Mouse (Mus musculus): Measurements from ENCODE around the gene Kazald1.

Gene Kazald1

DNA sequence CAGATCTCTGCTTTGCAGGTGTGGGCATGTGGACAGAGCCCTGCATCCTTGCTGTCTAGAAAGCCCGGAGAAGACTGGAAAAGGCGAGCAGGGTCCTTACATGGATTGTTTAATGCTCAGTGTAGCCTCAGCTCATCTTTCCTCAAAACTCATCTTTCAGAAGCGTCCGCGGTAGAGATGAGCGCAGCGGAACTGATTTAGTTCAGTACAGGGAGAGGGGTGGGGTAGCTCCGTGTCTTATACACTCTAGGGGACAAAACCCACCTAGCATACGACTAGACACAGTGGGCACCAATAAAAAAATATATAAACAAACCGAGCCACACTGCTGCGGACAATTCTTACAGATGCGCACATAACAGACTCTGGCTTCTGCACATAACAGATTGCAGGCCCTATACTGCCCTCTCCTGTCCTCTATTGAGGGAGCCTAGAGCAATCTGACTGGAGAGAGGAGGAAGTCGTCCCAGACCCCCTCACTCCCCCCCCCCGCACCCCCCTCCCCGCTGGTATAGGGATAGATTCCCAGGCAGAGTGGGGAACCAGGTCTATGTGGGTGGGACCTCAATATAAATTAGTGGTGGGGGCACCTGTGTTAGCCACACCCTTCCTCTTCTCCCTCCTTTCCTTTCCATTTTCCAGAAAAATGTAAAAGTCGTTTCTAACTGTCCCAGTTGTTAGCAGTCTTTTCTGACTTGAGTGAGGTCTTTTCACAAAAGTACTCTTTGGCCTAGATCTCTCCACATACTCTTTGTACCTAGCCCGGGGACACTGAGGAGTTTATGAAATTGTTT is 4.1 kb downstream of the Kazald1 start:
- peak; percentile 29 for DNase-seq

DNA sequence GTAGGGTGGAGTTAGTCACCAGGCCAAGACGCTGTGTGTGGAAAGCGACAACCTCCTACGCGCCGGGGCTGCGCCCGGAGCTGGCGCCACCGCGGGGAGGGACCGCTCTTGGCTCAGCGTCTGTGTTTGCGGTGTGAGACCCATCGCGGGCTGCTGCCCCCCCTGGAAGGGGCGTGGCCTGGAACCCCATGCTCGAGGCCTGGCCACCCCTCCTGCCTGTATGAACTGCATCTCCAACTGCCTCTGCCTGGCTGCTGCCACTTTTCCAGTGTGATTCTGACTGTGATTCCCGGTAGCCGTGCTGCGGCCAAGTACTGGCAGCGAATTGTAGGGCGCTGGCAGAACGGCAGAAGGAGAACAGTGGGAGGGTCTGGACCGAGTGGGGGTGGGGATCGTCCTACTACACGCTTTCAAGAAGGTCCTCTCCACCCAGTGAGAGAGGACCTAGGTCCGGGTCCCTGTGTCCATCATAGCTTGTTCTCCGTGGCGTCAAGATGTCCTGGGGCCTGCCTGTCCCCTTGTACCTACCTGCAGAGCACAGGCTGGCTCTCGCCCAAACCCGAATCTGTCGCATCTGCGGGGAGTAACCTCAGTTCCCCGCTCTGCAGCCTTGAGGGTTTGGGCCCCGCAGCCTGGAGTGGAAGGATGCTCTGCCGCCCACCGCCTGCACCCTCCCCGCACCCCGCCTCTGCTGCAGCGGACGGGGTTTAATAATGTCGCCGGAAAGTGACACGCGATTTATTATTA is 4.9 kb downstream of the Kazald1 start:
- DNase-seq, result peak; percentile 68

- no peak for DNase-seq
These were observed 5.7 kb downstream of the Kazald1 start for GRCm38 (mm10) chr19:45080711-45081110.

DNA sequence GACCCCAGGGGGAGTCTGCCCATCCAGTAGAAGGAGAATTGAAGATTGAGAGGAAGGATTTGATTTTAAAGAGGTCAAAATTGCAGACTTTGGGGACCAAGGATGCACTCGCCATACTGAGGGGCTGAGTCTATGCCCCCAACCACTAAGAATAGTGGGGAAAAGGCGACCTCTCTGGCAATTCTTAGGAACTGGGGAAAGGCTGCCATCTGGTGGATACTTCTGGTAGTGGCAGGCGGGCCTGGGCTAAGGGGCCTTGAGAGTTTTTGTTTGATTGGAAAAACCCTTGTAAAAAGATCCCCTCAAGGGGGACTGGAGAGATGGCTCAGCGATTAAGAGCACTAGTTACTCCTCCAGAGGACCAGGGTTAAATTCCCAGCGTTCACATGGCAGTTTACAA is 6.2 kb downstream of the Kazald1 start:
- DNase-seq, result peak; percentile 77

DNA sequence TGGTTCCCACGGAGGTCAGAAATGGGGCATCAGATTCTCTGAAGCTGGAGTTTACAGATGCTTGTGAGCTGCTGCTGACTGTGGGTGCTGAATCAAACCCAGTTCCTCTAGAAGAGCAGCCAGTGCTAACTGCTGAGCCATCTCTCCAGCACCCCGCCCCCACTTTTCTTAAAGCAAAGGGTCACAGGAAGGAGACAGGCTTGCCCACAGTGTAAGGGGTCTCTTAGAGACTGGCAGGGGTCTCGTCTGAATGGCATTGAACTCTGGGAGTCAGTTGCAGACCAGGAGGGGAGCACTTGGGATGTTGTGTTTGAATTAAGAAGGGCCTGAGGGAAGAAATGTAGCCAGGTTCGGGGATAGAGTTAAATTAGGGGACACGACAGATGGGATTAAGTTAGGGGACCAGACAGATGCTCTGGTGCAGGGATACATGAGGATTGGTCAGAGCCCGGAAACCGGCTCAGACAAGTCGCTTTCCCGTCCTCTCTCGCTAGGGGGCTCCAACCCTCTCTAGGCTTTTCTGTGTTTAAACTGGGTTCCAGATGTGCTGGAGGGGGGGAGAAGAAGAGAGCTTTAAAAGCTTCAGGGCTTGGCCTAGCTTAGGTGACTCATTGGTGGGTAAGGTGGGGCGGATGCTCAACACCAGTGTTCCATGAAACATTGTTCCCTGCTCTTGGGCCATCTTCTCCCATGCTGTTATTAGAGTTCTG is 7.0 kb downstream of the Kazald1 start:
- peak; percentile 72 for DNase-seq

DNA sequence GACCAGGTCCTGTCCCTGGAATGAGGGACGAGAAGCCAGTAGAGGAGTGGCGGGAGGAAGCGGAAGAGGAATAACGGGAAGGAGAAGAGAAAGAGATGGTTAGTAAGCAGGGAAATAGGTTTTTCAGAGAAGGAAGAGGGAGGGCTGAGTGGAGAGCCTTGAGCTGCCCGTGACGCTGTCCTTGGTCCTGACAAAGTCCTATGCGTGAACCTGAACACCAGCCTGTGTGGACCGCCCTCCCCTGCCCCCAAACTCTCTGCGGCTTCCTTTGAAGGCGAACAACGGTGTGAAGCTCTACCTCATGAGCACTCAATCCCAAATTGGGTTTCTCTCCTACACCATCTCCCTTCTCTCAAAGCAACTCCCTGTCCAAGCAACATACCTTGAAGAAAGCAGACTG is 22.8 kb downstream of the Kazald1 start:
- DNase-seq, result peak; percentile 67

DNA sequence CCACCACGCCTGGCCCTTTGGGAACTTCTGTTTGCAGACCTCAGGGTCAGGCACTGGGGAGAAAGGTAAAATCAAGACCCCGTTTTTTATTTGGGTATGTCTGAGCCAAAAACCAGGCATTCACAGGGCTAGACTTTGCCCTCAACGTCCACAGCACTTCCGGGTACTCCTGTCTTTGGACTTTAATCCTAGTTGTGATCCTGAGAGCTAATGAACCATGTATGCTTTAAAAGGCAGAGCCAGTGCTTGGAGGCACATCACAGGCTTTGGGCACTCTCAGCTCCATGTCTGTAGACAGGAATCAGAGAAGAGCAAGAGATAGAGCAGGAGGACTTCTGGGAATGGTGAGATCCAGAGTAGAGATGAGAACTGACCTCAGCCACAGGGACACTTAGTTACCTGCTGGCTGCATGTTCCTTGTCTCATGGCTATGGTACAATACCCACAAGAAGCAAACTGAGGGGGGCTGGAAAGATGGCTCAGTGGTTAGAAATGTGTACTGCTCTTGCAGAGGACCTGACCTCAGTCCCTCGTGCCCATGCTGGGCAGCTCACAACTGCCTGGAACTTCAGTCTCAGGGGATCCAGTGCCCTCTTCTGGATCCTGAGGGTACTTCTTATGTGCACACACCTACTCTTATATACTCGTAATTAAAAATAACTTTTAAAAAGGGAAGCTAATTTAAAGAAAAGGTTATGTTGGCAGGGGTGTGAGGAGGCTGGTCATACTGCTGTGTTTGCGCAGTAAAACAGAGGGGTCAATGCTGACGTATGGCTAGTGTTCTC is 25.6 kb downstream of the Kazald1 start:
- no peak for DNase-seq

- DNase-seq, result no peak
These were observed 30.6 kb downstream of the Kazald1 start for GRCm38 (mm10) chr19:45105591-45105990.

- no peak for DNase-seq
These were observed 31.6 kb downstream of the Kazald1 start for GRCm38 (mm10) chr19:45106689-45107088.

DNA sequence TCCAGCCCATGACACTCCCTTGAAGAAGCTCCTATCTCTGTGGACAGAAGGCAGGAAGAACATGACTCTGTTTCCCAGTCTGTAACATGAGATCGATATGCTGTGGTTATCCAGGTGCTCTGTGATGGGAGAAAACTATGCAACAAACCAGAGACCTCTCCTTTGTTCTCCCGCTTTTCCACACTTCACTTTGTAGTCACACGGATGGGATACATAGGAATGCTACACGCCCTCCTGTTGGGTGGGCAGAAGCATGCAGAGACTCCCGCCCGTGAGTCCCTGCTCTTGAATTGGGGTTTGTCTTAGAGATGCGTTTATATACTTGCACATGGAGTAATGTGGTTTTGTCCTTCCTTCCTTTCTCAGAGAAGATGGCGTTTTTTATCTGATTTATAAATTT is 35.6 kb downstream of the Kazald1 start:
- DNase-seq, result no peak

- DNase-seq, result peak; percentile 14
These were observed 37.4 kb downstream of the Kazald1 start for GRCm38 (mm10) chr19:45112444-45112843.

- DNase-seq, result no peak
These were observed 38.9 kb downstream of the Kazald1 start for GRCm38 (mm10) chr19:45113791-45114460.

DNA sequence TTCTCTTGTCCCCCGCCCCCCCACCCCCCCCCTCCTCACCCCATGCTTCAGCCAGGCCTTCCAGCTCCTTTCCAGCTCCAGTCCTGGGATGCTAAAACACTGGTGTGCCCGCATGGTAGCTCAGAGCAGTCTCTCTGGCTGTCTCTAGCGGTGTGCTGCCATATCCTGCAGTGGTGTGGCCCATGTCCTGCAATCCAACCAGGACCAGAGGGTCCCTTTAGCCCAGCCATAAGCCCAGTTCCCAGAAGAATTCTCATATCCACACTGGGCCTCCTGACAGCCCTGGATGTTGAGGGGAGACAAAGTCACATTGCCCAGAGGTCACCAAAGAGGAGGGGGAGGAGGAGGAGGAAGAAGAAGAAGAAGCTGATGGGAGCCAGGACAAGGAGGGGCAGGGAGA is 39.7 kb downstream of the Kazald1 start:
- no peak for DNase-seq

DNA sequence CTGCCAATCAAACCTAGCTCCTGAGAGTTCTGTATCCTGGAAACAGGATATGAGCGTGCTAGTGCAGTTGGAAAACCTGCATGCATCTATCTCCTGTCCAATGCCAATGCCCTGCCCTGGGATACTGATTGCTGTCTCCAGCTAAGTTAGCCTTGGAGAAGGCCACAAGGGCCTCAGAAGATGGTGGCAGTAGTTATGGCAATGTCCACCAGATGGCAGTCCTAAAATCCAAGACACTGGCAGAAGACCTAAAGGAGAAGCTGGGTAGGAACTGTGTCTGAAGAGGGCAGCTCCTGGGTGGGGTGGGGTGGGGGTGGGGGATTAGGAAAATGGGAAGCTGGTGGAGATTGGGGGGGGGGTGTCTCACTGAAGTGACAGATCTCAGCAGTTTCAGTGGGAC is 41.8 kb downstream of the Kazald1 start:
- peak; percentile 9 for DNase-seq
